Mouse (Mus musculus) heart, postnatal 36 days (tissue): ENCODE measurements at regions not wholly inside any gene's neighbourhood (a gene's known extent, or its start where the extent isn't known, plus 50 kb on each side); places are given as distances from the start of the nearest gene placed in this dataset.

Experiments
- DNase-seq, 2 experiments: peaks; one replicate each; pipeline ENCODE4 v3.0.0; 2021 to 2022
- intact Hi-C: fragments of 180-260 bp; cut with DNase I; formaldehyde crosslinking; loops from one replicate; pipeline ENCODE4 v1.15.1; 2025

- intact Hi-C loops: no loop called here
- no peak for DNase-seq
Measured at GRCm38 (mm10) chr1:125307223-125307622, 128.3 kb downstream of the Actr3 start.

DNA sequence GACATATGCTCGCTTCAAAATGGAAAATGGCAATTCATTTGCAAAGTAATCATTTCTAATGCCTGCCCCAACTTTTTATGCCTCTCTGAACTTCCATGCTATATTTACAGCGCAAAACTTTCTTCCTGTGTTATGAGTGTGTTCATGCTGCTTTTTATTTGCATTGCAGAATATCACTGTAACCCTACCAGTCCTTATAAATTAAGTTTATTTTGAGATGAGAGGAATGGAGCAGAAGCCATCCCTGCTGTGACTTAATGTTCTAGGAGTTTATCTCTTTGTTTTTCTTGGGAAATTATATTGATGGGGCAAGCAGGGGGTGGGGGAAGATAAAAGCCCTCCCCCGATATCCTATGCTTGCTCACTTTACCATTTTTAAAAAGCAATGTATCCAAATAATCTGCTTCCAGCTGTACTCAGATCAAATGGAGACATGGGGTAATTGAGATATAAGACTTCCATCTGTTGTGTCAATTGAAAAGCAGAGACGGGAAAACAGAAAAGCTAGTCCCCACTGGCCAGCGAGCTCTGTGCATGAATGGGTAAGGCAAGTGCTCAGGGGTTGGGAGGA, 136.9 kb downstream of the Actr3 start:
- intact Hi-C loops: no loop called here
- no peak for DNase-seq

- intact Hi-C loops: no loop called here
Measured at GRCm38 (mm10) chr1:125295646-125296045, 139.9 kb downstream of the Actr3 start.

DNA sequence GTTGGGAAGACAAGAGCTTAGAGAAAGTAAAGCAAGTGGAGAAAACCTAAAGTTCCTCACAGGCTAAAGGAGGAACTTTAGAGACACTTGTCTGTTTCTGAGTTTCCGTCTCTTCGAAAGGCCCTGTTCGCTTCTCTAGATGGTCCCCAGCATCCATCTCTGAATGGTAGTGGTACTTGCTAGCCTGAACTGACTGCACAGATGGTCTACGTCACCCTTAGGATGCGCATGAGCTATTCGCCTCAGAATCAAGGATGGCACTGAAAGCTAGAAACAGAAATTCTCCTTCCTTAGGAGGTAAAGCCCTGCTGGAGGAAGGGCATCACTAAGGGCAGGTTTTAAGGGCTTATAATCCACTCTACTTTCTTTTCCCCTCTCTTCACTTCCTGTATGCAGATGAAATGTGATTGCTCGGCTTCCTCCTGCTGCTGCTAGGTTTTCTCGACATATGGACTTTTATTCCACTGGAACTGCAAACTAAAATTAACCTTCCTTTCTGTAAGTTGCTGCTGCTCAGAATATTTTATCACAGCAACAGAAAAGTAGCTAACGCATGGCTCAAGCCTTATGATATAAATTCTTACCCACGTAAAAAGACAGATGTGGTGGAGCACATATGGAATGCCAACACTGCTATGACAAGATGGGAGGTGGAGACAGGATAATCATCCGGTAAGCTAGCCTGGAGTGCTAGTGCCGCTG, 145.1 kb downstream of the Actr3 start:
- no peak for DNase-seq
- intact Hi-C loops: no loop called here

More at GRCm38 (mm10) chr1:125295646-125296045, 139.9 kb downstream of the Actr3 start:
- no peak for DNase-seq

DNA sequence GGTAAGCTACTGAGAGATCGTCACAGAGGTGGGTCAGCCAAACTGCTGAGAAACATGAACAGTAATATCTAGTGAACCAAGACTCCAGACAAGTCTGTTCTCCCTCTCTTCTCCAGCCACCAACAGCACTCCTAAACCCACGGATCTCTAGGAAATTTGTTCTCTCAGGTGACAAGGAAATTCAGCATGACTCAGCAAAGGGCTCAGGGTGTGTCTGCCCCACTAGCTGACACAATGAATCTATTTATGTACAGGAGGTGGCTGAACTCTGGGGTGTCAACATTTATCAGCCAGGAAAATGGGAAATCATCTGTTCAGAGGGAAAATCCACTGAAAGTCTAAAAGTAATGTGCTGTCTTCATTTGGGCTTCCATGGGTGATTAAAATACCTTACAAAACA, 149.2 kb downstream of the Actr3 start:
- intact Hi-C loops: no loop called here
- no peak for DNase-seq

GRCm38 (mm10) chr1:125284693-125285092, 150.8 kb downstream of the Actr3 start:
- no peak for DNase-seq
- intact Hi-C loops: no loop called here

DNA sequence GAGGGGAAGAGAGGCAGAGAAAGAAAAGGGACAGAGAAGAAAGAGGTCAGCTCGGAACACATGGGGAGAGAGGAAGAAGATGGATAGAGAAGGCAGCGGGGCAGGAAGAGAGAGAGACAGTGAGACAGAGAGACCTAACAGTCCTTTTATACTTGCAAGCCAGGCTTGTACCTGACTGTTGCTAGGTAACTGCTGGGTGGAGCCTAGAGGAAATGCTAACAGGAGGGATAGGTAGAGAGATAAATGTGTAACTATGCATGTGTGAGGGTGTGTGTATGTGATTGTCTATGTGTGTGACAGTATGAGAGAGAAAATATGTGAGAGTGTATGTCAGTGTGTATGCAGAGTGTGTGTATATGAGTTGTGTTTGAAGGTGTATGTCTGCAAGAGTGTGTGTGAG, 161.8 kb downstream of the Actr3 start:
- DNase-seq: no peak
- intact Hi-C loops: no loop called here

DNA sequence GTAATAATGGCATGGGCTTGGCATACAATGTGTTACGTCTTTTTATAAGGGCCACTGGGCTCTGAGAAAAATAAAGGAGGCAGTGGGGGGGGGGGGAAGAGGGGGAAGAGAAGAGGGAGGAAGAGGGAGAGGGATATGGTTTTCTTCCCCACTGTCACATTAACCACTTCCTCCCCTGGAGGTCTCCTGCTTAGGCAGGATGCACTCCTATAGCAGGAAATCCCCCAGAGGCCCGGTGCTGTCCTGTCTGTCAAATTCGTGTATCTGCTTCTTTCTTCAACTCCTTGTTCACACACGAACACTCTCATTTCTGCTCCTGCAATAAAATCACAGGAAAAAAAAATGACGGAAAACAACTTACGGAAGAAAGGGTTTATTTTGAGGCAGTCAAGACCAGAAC, 171.8 kb downstream of the Actr3 start:
- intact Hi-C loops: no loop called here
- no peak for DNase-seq

DNA sequence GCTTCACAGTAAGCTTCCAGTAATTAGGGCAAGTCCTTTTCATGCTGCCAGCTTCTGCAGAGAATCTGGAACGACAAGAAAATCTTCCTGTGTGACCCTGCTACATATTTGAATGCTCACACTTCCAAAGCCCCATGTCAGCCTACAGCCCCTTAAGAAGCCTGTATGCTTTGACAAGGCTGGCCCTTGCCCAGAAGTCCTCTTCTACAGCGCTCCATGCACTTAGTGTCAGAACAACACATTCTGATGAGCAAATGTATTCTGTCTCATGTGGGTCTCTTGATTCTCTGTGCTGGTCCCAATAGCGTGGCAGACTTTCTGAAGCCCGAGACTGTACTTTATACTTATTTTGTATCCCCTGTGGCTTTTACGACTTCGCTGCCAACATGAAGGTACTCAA, 172.5 kb downstream of the Actr3 start:
- DNase-seq: no peak
- intact Hi-C loops: no loop called here

DNA sequence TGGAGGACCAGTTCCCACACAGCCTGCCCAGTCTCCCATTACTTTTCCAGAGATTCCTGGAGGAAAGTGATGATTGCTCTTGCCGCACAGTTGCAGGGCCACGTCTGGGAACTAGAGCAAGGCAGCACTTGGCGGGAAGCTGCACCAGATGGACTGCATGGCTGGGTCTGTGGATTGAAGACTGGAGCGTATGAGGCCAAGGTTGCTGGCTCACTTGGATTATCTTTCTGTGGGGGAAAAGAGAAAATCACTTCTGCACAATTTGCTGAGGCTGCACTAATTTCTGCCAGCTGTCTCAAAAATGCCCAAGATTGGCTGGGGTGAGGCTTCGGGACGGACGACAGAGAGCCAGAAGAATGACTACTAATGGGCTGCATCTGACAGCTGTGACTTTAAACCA, 193.2 kb downstream of the Actr3 start:
- intact Hi-C loops: no loop called here

GRCm38 (mm10) chr1:125241717-125242116, 193.8 kb downstream of the Actr3 start:
- DNase-seq: no peak
- intact Hi-C loops: no loop called here

More for the DNA sequence above, 193.2 kb downstream of the Actr3 start:
- DNase-seq: no peak

DNA sequence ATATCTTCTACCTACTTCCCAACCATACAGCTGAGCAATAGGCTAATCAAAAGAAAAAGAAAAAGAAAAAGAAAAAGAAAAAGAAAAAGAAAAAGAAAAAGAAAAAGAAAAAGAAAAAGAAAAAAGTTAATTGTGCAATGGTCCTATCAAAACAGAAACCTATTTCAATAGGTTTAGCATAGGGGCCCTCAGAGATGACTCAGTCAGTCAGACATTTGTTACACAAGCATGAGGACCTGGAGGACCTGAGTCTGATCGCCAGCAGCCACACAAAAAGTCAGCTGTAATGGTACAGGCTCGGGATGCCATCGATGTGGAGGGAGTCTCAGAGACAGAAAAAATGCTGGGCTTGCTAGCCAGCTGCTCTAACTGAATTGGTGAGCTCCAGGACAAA, 197.9 kb downstream of the Actr3 start:
- intact Hi-C loops: no loop called here
- DNase-seq: no peak

DNA sequence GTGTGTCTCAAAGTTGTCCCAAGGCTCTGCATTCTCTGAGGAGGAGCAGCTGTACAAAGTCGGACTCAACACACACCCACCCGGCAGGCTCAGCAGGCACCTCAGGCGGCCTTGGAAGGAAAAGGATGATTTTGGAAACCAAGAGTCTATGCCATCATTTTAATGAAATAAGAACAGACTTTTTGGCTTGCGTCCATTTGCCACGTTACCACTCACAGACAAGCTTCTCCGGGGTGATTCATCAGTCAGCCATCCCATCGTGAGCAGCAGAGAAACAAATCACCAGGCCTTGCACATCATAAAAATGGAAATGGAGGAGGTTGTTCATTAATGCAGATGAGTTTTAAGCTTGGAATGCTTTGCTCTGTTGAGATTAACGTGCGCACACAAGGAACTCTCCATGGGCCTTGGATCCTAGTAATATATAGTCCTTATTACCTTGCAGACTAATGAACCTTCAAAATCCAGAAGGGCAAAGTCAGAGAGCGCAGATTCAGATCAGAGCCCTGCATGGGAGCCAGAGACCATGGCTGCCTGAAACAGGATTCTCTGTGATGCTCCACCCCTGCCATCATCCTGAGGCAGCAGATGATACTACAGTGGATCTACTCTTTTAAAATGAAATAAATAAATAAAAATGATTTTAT, 198.5 kb downstream of the Actr3 start:
- intact Hi-C loops: no loop called here
- no peak for DNase-seq

GRCm38 (mm10) chr1:125234747-125235146, 200.8 kb downstream of the Actr3 start:
- no peak for DNase-seq
- intact Hi-C loops: no loop called here

DNA sequence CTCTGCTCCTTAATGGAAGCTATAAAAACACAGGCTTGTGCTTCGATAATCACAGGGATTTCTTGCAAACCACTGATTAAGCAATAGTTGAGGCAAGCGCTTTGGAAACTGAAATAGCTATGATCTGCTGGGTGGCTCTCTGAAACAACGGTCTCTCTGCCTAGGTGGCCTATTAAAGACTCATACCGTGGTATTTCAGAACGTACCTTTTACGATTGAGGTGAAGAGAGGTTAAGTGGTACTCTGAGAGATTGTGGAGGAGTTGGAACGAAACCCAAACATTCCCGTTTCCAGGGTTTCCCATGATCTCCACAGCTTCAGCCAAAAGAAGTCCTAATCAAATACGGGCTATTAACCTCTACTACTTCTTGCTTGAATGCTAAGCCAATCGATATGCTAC, 212.2 kb downstream of the Actr3 start:
- intact Hi-C loops: no loop called here
- no peak for DNase-seq

DNA sequence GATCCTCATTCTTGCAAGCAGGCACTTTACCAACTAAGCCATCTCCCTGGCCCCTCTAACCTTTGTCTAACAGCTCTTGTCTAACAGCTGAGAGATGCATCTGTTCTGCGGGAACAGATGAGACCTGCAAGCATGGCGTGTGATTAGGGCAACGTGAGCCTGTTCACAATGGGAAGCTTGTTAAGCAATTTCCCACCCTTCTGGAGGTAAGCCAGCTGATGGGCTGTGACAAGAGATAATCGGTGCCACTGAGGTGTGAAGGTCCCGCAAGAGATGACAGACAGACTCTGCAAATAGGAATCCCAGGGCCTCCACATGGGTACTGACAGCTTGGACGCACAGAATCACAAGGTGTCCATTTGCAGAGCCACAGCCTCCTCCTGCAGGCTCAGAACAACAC, 219.3 kb downstream of the Actr3 start:
- intact Hi-C loops: no loop called here
- no peak for DNase-seq

DNA sequence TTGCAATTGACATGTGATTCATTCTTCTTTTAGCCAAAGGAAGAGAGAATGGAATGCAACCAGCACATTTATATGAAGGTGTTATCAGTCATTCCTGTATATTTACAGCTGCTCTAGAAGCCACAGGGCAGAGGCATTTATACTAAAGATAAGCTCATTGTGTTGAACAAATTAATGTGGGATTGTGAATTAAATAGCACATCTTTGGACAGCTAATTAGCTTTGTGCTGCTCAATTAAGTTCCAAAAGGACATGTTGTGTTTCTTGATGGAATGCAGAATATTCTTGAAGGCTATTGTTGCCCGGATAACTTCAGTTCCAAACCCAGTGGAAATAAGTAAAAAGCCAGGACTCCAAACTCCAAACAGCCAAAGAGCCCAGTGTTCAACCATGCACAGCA, 248.4 kb downstream of the Actr3 start:
- intact Hi-C loops: no loop called here
- DNase-seq: no peak

GRCm38 (mm10) chr1:125176124-125176937, 259.2 kb downstream of the Actr3 start:
- DNase-seq: no peak
- intact Hi-C loops: no loop called here

DNA sequence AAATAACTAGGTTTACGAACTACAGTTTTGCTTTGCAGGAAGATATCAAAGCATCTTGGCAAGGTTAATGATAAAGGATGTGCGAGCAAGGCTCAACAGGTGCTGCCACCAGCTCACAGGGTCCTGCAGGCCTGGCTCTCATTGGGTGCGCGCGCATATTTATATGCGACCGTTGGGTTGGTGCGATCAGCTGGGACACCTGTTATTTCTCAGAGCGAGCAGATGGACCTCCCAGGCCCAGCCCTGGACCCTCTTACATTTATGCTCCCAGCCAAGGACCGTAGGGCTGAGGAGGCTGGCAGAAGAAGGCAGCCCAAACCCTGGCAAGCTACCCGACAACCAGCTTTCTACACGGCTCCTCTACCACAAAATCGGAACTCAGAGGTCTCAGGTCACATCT, 260.8 kb downstream of the Actr3 start:
- no peak for DNase-seq
- intact Hi-C loops: no loop called here

DNA sequence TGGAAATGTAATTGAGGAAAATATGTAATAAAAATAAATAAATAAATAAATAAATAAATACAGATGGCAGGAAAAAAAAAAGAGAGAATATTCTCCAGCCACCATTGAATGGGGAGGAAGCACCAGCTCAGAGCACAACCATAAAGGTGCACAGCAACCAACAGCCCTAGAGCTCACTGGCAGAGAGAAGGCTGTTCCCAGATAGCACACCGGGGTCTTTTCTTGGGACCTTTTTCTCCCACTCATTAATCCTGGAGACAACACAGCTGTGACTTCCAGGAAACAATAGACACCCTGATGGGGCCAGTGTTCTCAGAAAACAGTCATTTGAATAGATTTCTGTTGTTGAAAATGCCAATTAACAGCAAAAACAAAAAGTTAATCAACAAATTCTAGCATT, 263.1 kb downstream of the Actr3 start:
- no peak for DNase-seq
- intact Hi-C loops: no loop called here

DNA sequence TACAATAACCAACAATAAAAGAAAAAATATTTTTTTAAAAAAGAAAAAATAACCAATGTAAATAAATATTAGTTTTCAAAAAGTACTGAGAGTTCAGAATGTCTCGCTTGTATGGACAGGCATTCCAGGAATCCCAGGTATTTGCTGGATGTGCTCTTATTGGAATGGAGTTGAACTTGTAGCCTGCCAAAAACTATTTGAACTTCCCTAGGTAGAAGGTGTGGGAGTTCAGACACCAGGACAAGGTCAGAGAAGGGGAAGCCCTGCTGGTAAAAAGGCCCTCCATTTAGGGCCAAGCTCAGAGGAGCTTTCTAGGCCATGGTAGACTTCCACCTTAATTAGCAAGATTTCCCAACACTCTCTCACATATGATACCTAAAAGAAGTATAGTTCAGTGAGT, 270.3 kb downstream of the Actr3 start:
- no peak for DNase-seq
- intact Hi-C loops: no loop called here
